Mouse (Mus musculus): ENCODE measurements around the gene Dcx. TPM values are rescaled to one million over a fixed set of nuclear protein-coding genes. Genes with fewer than 3 reads are reported as not detected.

The Dcx gene
- polyA plus RNA-seq, 1 experiment from 2014 or later = 5.3 TPM

DNA sequence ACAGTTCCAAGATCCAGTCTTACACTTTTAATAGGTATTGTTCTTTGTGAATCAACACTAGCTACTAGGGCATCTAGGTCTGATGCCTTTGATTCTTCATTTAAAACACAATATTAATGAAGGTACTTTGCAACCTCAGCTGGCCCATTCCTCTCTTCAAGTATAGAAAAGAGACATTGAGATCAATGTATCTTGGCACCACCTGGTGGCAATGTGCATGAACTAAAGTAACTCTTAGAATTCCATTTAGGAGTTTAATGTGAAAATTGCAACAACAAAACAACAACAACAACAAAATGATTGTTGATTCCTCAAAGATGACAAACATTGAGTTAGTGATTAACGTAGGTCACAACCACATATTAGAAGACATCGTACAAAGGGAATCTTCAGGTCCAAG is 114.2 kb downstream of the Dcx start:
- Histone ChIP-seq H3K4me2 (no peak overlapping the region), H3K9ac (no peak overlapping the region), H3K36me3 (peaks cover 12% of the 10 kb centered on the region; the same call in 1 of the 2 replicates), H3K4me1 (0 out of 2 replicates have a peak, but pooled peaks cover 3% of the 10 kb centered on the region), H3K4me3 (no peak overlapping the region), H3K9me3 (no peaks in the 10 kb centered on the region), H3K27me3 (no peaks in the 10 kb centered on the region), H3K27ac (no peak overlapping the region)
- 88% methylated on average over 2 of the region's 2 CpGs for WGBS
- no peak for ATAC-seq (ENCODE audit: insufficient number of reproducible peaks, insufficient read depth, low FRiP score, low TSS enrichment, low read depth)

DNA sequence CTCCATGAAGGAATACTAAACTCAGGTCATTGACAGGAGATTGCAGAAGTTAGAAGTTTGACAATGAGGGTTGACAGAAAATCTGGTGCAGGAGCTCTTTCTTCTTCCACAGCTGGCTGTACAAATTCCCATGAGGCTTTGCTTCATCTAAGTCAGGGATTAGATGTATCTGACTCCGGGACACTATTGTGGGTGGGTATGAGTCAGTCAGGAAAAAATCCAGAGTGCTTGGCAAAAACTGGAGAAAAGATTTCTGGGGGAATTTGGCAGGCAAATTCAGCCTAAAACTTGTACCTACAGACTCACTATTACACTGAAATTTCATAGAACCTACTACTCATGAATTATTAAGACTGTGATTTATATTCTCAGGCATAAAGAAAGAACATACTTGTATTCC is 117.2 kb downstream of the Dcx start:
- WGBS = 69% methylated on average over 1 of the region's 1 CpGs
- H3K9ac ChIP-seq = no peak overlapping the region
- H3K4me3 ChIP-seq = no peak overlapping the region
- no peak overlapping the region for H3K4me2 ChIP-seq
- no peak for ATAC-seq (ENCODE audit: insufficient number of reproducible peaks, insufficient read depth, low FRiP score, low TSS enrichment, low read depth)
- peaks cover 2% of the 10 kb centered on the region; the same call in 1 of the 2 replicates for H3K9me3 ChIP-seq
- no peaks in the 10 kb centered on the region for H3K4me1 ChIP-seq
- H3K36me3 ChIP-seq = peaks cover 18% of the 10 kb centered on the region; the same call in 1 of the 2 replicates
- H3K27ac ChIP-seq = no peak overlapping the region
- no peaks in the 10 kb centered on the region for H3K27me3 ChIP-seq

Small RNA genes lying within 50 kb of the gene (microRNA-seq; reads per million reads assigned to microRNA genes)
- not detected for gene Gm47298

Other genes starting within 250 kb of the Dcx start
- 216 and 235 TPM in 2 replicates for gene Capn6, start 105.9 kb downstream of the Dcx start, polyA plus RNA-seq (2015; fragmentation: Nextera tagmentation; extraction: Ambion mirVana)
- gene A730046J19Rik, start 220.4 kb upstream of the Dcx start, polyA plus RNA-seq (2015; fragmentation: Nextera tagmentation; extraction: Ambion mirVana) = 0.15 and 0.30 TPM in 2 replicates